Mouse (Mus musculus): ENCODE results near the gene H2al1a. TPM values are rescaled to one million over a fixed set of nuclear protein-coding genes. Genes with fewer than 3 reads are reported as not detected.
A peak's percentile ranks its signal among the peaks of the same experiment; 100 is the strongest.
"Not testable (repeated sequence)": the region's sequence is repeated elsewhere in the genome, so short reads cannot be mapped to it uniquely, and the experiment has no call there.

H2al1a gene
- polyA plus RNA-seq (2015; fragmentation: Nextera tagmentation; extraction: Ambion mirVana): not detected in 2 replicates

DNA sequence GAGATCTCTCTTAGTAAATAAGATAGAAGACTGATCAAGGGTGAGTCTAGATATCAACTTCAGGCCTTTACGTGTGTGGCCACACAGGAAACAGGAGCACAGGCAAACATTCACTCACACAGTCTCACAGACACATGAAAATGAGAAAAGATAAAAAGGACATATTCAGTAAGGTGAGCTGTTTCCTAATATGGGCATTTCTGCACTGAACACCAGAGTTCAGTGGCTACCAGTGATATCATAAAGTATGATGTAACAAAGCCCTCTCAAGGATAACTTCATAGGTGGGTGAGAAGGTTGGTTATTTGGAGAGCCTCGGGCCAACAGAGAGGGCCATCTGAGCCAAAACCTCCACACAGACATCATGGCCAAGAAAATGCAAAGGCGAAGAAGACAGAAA lies at the start of gene H2al1a:
H2al1a (plus strand) TSS at position 301 of the 400 bp plus-strand sequence.
- H3K36me3 ChIP-seq; H3K27ac ChIP-seq; H3K4me3 ChIP-seq; H3K9ac ChIP-seq; ATAC-seq (ENCODE audit: low FRiP score, low read depth); H3K9me3 ChIP-seq; H3K4me1 ChIP-seq; H3K27me3 ChIP-seq; H3K4me2 ChIP-seq (replicated peaks): not testable (repeated sequence)
- no CpG with 5 or more reads among the region's 3 CpGs for WGBS

DNA sequence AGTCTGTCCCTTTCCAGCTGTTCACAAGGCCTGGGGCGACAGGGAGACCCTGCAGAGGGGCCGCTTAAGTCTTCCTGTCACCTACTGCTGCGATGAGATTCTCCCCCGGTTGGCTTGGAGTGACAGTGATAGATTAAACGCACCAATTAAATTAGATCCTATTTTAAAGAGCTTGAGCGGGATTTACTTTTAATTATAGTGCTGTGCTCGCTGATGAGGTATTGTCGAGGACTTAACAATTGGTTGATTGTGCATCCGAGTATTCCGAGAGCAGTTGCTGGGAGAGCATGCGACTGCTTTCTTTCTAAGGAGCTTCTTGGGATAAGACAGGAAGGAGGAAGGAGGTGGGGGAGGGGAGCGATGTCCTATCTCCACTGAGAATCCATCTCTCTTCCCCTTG lies 48.9 kb upstream of the H2al1a start:
- peaks cover 42% of the 10 kb centered on the region; the same call in 1 of the 2 replicates for H3K27me3 ChIP-seq
- H3K4me1 ChIP-seq: peaks cover 7% of the 10 kb centered on the region
- no peaks in the 10 kb centered on the region for H3K9me3 ChIP-seq
- H3K4me3 ChIP-seq: no peak overlapping the region
- H3K4me2 ChIP-seq (replicated peaks): no peak overlapping the region
- no peaks in the 10 kb centered on the region for H3K36me3 ChIP-seq
- H3K9ac ChIP-seq: no peak overlapping the region
- no peak overlapping the region for H3K27ac ChIP-seq
- WGBS: 30% methylated on average over 12 of the region's 12 CpGs
- ATAC-seq (ENCODE audit: low FRiP score, low read depth): no peak

DNA sequence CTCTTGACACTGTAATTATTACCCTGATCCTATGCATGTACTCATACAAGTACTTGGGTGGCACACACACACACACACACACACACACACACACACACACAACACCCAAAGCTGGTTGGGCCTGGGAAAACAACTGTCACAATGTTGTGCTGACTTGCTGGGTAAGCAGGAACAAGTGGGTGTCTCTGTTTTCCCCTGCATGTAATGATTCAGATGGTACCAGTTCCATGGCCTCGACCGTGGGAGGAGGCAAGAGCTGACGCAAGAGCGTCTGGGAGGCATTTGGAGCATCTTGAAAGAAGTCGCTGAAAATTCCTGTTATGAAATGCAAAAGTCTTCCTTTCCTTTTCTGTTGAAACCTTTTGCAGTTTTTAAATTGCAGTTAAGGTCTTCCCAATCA lies 45.0 kb upstream of the H2al1a start:
- no peaks in the 10 kb centered on the region for H3K9me3 ChIP-seq
- no peak overlapping the region for H3K27ac ChIP-seq
- no peak overlapping the region for H3K4me3 ChIP-seq
- H3K9ac ChIP-seq: no peak overlapping the region
- 46% methylated on average over 5 of the region's 5 CpGs for WGBS
- no peaks in the 10 kb centered on the region for H3K36me3 ChIP-seq
- H3K4me2 ChIP-seq (replicated peaks): no peak overlapping the region
- H3K27me3 ChIP-seq: peaks cover 45% of the 10 kb centered on the region
- ATAC-seq (ENCODE audit: low FRiP score, low read depth): no peak
- H3K4me1 ChIP-seq: peaks cover 20% of the 10 kb centered on the region

DNA sequence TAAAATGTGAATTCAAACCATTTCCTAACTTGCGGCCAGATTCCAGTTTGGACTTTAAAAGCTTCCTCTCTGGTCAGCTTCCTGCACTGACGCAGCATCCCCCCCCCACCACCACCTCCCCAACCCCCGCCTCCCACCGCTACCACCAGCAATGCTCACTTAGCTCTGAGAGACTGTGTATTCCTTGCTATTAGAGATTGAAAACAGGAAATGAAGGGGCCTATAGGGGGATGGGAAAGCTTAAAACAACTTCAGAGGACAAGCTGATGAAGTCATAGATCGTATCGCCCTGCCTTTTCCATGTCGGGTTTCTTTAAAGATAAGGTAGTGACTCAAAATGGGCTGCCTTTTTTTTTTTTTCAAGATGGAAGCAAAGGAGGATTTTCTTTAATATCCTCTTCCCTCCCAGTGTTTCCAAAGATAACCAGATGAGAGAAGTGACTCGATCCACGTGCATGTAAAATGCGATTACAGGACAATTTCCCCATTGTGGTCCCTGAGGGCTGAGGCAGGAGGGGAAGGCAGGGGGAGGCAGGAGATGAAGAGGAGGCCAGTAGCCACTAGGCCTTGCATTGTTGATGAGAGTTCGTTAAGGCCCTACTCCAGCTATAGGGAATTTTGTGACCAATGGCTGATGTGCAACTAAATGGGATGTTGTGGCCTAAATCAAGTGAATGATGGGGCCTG lies 44.4 kb upstream of the H2al1a start:
- Histone ChIP-seq H3K4me2 (replicated peaks) (no peak overlapping the region), H3K27me3 (peaks cover 45% of the 10 kb centered on the region), H3K4me3 (no peak overlapping the region), H3K9me3 (no peaks in the 10 kb centered on the region), H3K36me3 (no peaks in the 10 kb centered on the region), H3K9ac (no peak overlapping the region), H3K27ac (0 out of 2 replicates have a peak overlapping the region, but pooled peaks have one; percentile 52), H3K4me1 (peaks cover 20% of the 10 kb centered on the region)
- WGBS: 24% methylated on average over 11 of the region's 11 CpGs
- ATAC-seq (ENCODE audit: low FRiP score, low read depth): no peak

DNA sequence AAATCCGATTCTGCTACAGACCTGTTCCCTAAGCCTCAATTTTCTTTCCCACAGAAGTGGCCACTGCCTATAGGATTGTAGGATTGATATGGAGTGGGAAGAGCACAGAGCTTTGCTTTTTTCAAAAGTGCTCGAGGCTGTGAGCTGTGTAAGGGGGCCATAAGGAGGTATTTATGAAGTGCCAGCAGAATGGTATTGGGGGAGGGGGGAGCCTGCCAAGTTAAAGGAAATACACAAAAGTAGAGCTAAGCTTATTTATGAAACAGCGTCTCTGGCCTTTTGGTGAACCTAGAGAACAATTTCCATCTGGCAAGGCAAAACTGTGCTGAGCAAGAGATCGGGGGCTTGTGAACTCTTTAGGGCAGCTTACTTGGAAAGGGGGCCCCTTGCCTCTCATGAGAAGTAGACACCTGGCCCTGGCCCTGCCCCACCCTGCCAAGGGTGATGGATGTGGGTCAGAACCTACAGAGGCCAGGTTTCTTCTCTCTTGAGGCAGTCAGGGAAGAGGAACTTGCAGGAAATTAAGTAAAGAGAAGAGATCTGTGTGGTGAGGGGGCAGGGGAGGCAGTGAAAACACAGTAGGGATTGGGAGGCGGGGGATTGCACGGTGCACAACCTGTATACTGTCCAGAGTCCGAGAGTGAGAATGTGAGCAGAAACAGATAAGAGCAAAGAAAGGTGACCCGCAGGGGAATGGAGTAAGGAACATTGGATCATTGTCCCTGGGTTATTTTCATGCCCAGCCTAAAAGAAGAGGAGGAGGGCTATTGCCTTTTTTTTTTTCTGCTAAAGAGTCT lies 43.3 kb upstream of the H2al1a start:
- Histone ChIP-seq H3K27me3 (peaks cover 46% of the 10 kb centered on the region), H3K4me3 (no peak overlapping the region), H3K36me3 (no peaks in the 10 kb centered on the region), H3K9me3 (no peaks in the 10 kb centered on the region), H3K4me2 (replicated peaks) (no peak overlapping the region), H3K27ac (peak overlapping the region; percentile 52; the same call in 1 of the 2 replicates), H3K4me1 (peaks cover 17% of the 10 kb centered on the region), H3K9ac (no peak overlapping the region)
- ATAC-seq (ENCODE audit: low FRiP score, low read depth): peak; percentile 57
- WGBS: 30% methylated on average over 8 of the region's 8 CpGs

DNA sequence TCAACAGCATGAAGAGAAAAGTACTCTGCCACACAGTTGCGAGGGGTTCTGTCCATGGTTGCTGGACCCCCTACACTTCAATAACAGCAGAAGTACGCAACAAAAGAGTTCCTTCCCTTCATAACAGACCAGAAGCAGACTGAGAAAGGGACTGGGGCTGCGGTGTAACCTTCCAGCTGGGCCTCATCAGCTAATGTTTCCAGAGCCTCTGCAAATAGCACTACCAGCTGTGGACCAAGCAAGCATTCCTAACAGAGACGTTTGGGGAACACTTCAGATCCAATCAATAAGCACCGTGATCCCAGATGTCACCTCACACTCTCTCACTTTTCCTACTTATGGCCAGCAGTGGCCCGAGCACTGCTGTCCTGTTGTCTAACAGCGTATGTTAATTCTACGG lies 34.1 kb upstream of the H2al1a start:
- Histone ChIP-seq H3K27me3 (peaks cover 46% of the 10 kb centered on the region), H3K4me1 (peaks cover 24% of the 10 kb centered on the region; the same call in 1 of the 2 replicates), H3K36me3 (no peaks in the 10 kb centered on the region), H3K9ac (no peak overlapping the region), H3K4me3 (no peak overlapping the region), H3K4me2 (replicated peaks) (no peak overlapping the region), H3K27ac (no peak overlapping the region), H3K9me3 (no peaks in the 10 kb centered on the region)
- no peak for ATAC-seq (ENCODE audit: low FRiP score, low read depth)
- WGBS: 51% methylated on average over 8 of the region's 8 CpGs

DNA sequence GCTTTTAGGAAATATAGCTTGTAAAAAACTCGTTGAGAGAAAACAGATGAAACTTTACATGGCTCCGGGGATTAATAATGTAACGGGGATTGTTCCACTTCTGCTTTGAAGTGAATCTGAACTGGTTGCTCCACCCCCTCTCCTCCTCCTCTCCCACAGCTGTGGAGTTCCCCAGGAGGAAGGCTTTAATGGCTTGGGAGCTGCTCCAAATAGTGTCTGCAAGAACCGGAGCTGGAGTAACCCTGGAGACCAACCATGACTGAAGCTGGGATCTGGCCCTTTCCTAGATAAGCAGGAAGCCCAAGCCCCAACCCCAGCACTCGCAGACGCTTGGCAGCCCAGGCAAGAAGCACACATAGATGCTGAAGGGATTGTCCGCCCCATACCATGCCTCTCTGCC lies 31.3 kb upstream of the H2al1a start:
- no peak overlapping the region for H3K4me2 ChIP-seq (replicated peaks)
- peaks cover 49% of the 10 kb centered on the region for H3K27me3 ChIP-seq
- no peak overlapping the region for H3K27ac ChIP-seq
- peaks cover 24% of the 10 kb centered on the region; the same call in 1 of the 2 replicates for H3K4me1 ChIP-seq
- no peaks in the 10 kb centered on the region for H3K36me3 ChIP-seq
- no peak overlapping the region for H3K4me3 ChIP-seq
- no peaks in the 10 kb centered on the region for H3K9me3 ChIP-seq
- no peak overlapping the region for H3K9ac ChIP-seq
- peak; percentile 84 for ATAC-seq (ENCODE audit: low FRiP score, low read depth)
- 46% methylated on average over 7 of the region's 7 CpGs for WGBS

DNA sequence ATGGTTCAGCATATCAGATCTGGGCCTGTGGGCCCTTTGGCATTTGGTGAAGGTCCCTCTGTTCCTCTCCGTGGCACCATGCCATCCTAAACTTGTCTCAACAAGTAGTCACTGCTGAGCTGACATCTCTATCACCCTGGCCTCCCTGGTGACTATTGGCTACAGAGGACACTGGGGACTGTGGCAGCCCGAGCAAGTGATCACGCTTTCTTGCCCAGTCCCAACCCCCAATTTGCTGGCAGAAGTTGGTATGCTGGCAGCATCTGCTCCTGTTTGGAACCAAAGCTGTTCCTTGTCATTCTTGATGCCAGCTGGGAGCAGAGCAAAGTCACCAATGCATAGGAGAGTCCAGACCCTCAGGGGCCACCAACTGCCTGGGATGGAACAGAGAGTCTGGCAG lies 30.0 kb upstream of the H2al1a start:
- Histone ChIP-seq H3K4me1 (peaks cover 24% of the 10 kb centered on the region; the same call in 1 of the 2 replicates), H3K9ac (no peak overlapping the region), H3K27me3 (peaks cover 54% of the 10 kb centered on the region), H3K36me3 (no peaks in the 10 kb centered on the region), H3K9me3 (no peaks in the 10 kb centered on the region), H3K4me2 (replicated peaks) (no peak overlapping the region), H3K4me3 (no peak overlapping the region), H3K27ac (no peak overlapping the region)
- no peak for ATAC-seq (ENCODE audit: low FRiP score, low read depth)
- WGBS: 84% methylated on average over 3 of the region's 3 CpGs

DNA sequence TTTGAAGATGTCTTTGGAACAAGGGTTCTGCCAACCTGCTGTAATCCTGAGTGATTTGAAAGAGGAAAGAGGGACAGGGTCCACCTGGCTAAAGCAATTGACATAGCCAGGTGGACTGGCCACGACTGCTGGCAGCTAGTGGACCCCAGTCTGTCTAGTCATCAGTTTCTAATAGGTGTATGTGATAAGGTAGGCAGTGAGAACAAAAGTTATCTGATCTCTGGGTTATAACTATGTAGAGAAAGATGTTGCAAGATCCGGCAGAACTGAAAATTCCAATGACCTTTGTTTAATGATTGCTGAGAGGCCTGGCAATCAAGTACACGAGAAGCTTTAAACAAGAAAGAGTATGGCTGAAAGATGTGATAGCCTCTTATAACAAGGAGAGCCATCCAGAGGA lies 25.9 kb upstream of the H2al1a start:
- no peaks in the 10 kb centered on the region for H3K9me3 ChIP-seq
- H3K27me3 ChIP-seq: peaks cover 39% of the 10 kb centered on the region; the same call in 1 of the 2 replicates
- H3K9ac ChIP-seq: no peak overlapping the region
- 75% methylated on average over 3 of the region's 3 CpGs for WGBS
- H3K4me2 ChIP-seq (replicated peaks): no peak overlapping the region
- no peaks in the 10 kb centered on the region for H3K36me3 ChIP-seq
- peaks cover 2% of the 10 kb centered on the region; the same call in 1 of the 2 replicates for H3K4me1 ChIP-seq
- no peak for ATAC-seq (ENCODE audit: low FRiP score, low read depth)
- H3K27ac ChIP-seq: no peak overlapping the region
- H3K4me3 ChIP-seq: no peak overlapping the region

DNA sequence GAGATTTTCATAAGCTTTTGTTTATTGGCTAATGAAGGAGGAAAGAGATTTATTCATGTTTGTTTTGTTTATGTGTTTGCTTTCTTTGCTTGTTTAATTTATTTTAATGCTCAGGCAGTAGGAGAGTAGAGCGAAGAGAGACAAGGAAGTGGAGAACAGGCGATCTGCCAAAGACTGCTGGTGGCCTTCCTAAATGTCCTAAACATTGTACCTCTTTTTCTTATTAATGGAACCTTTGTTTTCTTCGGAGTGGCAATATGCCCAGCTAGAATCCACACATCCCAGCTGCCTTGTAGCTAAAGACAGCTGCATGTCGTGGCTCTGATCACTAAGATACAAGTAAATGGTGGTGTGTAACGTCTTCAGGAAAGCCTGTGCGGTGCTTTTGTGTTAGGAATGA lies 22.0 kb upstream of the H2al1a start:
- H3K27ac ChIP-seq: no peak overlapping the region
- no peak overlapping the region for H3K4me2 ChIP-seq (replicated peaks)
- no peak for ATAC-seq (ENCODE audit: low FRiP score, low read depth)
- WGBS: 82% methylated on average over 6 of the region's 6 CpGs
- H3K9me3 ChIP-seq: no peaks in the 10 kb centered on the region
- peaks cover 27% of the 10 kb centered on the region; the same call in 1 of the 2 replicates for H3K27me3 ChIP-seq
- no peak overlapping the region for H3K4me3 ChIP-seq
- H3K9ac ChIP-seq: no peak overlapping the region
- H3K4me1 ChIP-seq: no peaks in the 10 kb centered on the region
- no peaks in the 10 kb centered on the region for H3K36me3 ChIP-seq

DNA sequence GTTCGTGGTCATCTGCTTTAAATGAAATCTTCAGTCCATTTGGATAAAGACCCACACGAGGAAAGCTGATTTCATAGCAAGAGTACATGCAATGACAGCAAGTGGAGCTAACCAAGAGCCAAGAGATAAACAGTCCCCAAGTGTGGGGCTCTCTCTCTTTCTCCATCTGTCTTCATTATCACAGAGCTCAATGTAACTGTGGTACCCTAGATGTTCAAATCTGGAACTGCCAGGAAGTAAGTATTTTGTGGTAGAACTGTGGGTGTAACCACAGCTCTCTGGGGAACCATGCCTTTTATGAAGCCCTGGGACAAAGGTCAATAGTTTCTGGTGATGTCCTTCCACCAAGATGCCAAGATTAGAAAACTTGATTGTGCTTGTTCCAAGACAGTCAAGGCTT lies 18.3 kb upstream of the H2al1a start:
- ATAC-seq (ENCODE audit: low FRiP score, low read depth): no peak
- Histone ChIP-seq H3K9me3 (no peaks in the 10 kb centered on the region), H3K9ac (no peak overlapping the region), H3K27ac (no peak overlapping the region), H3K36me3 (no peaks in the 10 kb centered on the region), H3K4me1 (no peaks in the 10 kb centered on the region), H3K4me2 (replicated peaks) (no peak overlapping the region), H3K27me3 (peaks cover 20% of the 10 kb centered on the region; the same call in 1 of the 2 replicates), H3K4me3 (no peak overlapping the region)
- 65% methylated on average over 2 of the region's 2 CpGs for WGBS

DNA sequence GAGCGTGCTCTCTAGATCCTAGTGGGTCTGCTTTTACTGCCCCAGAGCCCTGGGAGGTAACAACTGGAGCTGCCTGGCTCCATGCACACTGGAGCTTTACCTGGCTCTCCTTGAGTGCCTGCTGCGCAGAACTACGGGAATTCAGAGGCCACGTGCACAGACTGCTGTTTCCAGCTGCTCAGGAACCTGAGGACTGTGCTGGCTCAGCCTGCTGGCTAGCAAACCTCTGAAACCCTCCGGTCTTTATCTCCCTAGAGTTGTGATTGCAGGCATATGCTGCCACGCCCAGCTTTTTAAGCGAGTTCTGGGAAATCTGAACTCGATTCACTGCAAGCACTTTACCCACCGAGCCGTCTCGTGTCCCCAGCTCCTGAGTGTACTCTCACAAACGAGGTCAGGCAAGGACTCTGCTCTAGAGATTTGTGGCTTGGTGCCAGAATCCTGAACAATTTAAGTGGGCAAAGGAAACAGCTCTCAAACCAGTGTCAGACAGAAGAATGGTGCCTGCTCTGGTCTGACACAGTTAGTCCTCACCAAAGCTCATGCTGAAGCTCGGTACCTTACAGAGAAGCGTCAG lies 10.7 kb upstream of the H2al1a start:
- Histone ChIP-seq H3K9me3 (no peaks in the 10 kb centered on the region), H3K9ac (no peak overlapping the region), H3K4me1 (no peaks in the 10 kb centered on the region), H3K4me3 (no peak overlapping the region), H3K27me3 (peaks cover 34% of the 10 kb centered on the region; the same call in 1 of the 2 replicates), H3K27ac (no peak overlapping the region), H3K4me2 (replicated peaks) (no peak overlapping the region), H3K36me3 (no peaks in the 10 kb centered on the region)
- no peak for ATAC-seq (ENCODE audit: low FRiP score, low read depth)
- 56% methylated on average over 14 of the region's 14 CpGs for WGBS
